Mouse (Mus musculus): ENCODE measurements at regions not wholly inside any gene's neighbourhood (a gene's known extent, or its start where the extent isn't known, plus 50 kb on each side); places are given as distances from the start of the nearest gene placed in this dataset.

GRCm38 (mm10) chr5:111652472-111652871 lies 81.3 kb upstream of the Gm26897 start:
- H3K27me3 ChIP-seq (replicated peaks): no peaks in the 10 kb centered on the region
- dilution Hi-C loops (cut with MboI; ENCODE audit: extremely low pct_ligation_motif_present, extremely low pct_unique_long_range_greater_than_20kb, low sequenced_read_pairs): no loop called here
- no peak overlapping the region for H3K27ac ChIP-seq (ENCODE audit: insufficient read depth, low read depth)
- in situ Hi-C loops (cut with MboI; ENCODE audit: low pct_ligation_motif_present, low pct_unique_long_range_greater_than_20kb, low sequenced_read_pairs): no loop called here
- H3K9ac ChIP-seq (ENCODE audit: insufficient read depth, low read depth): no peak overlapping the region
- no peak overlapping the region for H3K4me3 ChIP-seq (replicated peaks in 1 of 3; ENCODE audit: low read depth in 2 of 3, low read length in 2 of 3, poor library complexity in 1 of 3)
- no peak for TF ChIP-seq RCOR1 (conservative IDR thresholded peaks at IDR 0.05; ENCODE audit: low read depth, low read length)
- no peak for TF ChIP-seq ELF1 (IDR thresholded peaks at IDR 0.05; ENCODE audit: low read depth, low read length)
- no peak for TF ChIP-seq E2F4 (IDR thresholded peaks at IDR 0.05; ENCODE audit: insufficient replicate concordance, low read depth, low read length)
- no peak for TF ChIP-seq MXI1 (IDR thresholded peaks at IDR 0.05; ENCODE audit: low read depth, low read length)
- TF ChIP-seq POLR2A (IDR thresholded peaks at IDR 0.05; ENCODE audit: low read depth, low read length): no peak
- no peak for TF ChIP-seq TCF12 (IDR thresholded peaks at IDR 0.05; ENCODE audit: low read depth, low read length)
- TF ChIP-seq GABPA (IDR thresholded peaks at IDR 0.05; ENCODE audit: insufficient replicate concordance, low read depth, low read length): no peak
- TF ChIP-seq CHD1 (IDR thresholded peaks at IDR 0.05; ENCODE audit: low read depth, low read length): no peak
- TF ChIP-seq ZC3H11A (IDR thresholded peaks at IDR 0.05; ENCODE audit: low read depth, low read length): no peak
- no peak for TF ChIP-seq KAT2A (IDR thresholded peaks at IDR 0.05; ENCODE audit: insufficient replicate concordance, low read length)
- no peak for TF ChIP-seq ZMIZ1 (IDR thresholded peaks at IDR 0.05; ENCODE audit: low read depth, low read length)
- no peak for TF ChIP-seq NRF1 (IDR thresholded peaks at IDR 0.05; ENCODE audit: low read depth, low read length)
- TF ChIP-seq UBTF (IDR thresholded peaks at IDR 0.05; ENCODE audit: low read depth, low read length): no peak
- TF ChIP-seq CHD2 (IDR thresholded peaks at IDR 0.05; ENCODE audit: low read length): no peak
- no peak for TF ChIP-seq ZKSCAN1 (IDR thresholded peaks at IDR 0.05; ENCODE audit: borderline replicate concordance, low read depth, low read length)
- no peak for TF ChIP-seq PAX5 (IDR thresholded peaks at IDR 0.05; ENCODE audit: low read length)
- TF ChIP-seq USF1 (IDR thresholded peaks at IDR 0.05; ENCODE audit: low read depth, low read length): no peak
- TF ChIP-seq HCFC1 (IDR thresholded peaks at IDR 0.05; ENCODE audit: low read depth, low read length): no peak
- H3K9me3 ChIP-seq (replicated peaks; ENCODE audit: low read length): peaks cover 89% of the 10 kb centered on the region
- H3K4me2 ChIP-seq (ENCODE audit: insufficient read depth, low read depth, poor library complexity, severe bottlenecking): no peak overlapping the region
- no peaks in the 10 kb centered on the region for H3K4me1 ChIP-seq (ENCODE audit: control insufficient read depth in 1 of 2, insufficient read depth in 2 of 2)
- no peaks in the 10 kb centered on the region for H3K36me3 ChIP-seq (replicated peaks in 1 of 2; ENCODE audit: control insufficient read depth in 1 of 2, insufficient read depth in 1 of 2, low read length in 1 of 2)
- DNase-seq (ENCODE audit: extremely low read depth): no peak
- no peaks in the 10 kb centered on the region for H3K79me2 ChIP-seq (replicated peaks; ENCODE audit: control insufficient read depth, extremely low read depth, insufficient read depth, poor library complexity, severe bottlenecking)

DNA sequence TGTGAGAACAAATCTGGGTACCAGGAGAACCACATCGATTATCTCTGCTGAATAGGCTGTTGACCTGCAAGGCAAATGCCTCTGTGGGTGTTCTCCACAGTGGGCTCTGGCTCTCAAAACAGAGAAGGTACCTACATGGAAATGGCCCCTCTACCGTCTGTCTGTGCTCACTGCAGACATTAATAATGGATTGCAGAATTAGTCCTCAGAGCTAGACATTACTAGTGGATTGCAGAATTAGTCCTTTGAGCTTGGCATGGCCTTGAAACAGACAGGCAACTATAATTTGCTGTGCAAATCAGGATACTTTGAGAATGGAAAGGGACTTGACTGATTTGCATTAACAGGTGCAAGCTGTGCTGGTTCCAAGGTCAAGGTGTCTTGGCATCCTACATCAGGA lies 77.3 kb upstream of the Gm26897 start:
- Histone ChIP-seq H3K79me2 (replicated peaks; ENCODE audit: control insufficient read depth, extremely low read depth, insufficient read depth, poor library complexity, severe bottlenecking) (no peaks in the 10 kb centered on the region), H3K27me3 (replicated peaks) (no peaks in the 10 kb centered on the region), H3K9ac (ENCODE audit: insufficient read depth, low read depth) (no peak overlapping the region), H3K27ac (ENCODE audit: insufficient read depth, low read depth) (no peak overlapping the region), H3K4me2 (ENCODE audit: insufficient read depth, low read depth, poor library complexity, severe bottlenecking) (no peak overlapping the region), H3K36me3 (replicated peaks in 1 of 2; ENCODE audit: control insufficient read depth in 1 of 2, insufficient read depth in 1 of 2, low read length in 1 of 2) (no peaks in the 10 kb centered on the region), H3K4me1 (ENCODE audit: control insufficient read depth in 1 of 2, insufficient read depth in 2 of 2) (no peaks in the 10 kb centered on the region), H3K9me3 (replicated peaks; ENCODE audit: low read length) (peaks cover 94% of the 10 kb centered on the region), H3K4me3 (replicated peaks in 1 of 3; ENCODE audit: low read depth in 2 of 3, low read length in 2 of 3, poor library complexity in 1 of 3) (no peak overlapping the region)
- TF ChIP-seq MAZ (IDR thresholded peaks at IDR 0.05; ENCODE audit: low read depth, low read length): no peak
- TF ChIP-seq MAX (IDR thresholded peaks at IDR 0.05; ENCODE audit: low read length): no peak
- TF ChIP-seq NELFE (IDR thresholded peaks at IDR 0.05; ENCODE audit: low read depth, low read length): no peak
- no peak for TF ChIP-seq HCFC1 (IDR thresholded peaks at IDR 0.05; ENCODE audit: low read depth, low read length)
- no peak for TF ChIP-seq ZKSCAN1 (IDR thresholded peaks at IDR 0.05; ENCODE audit: borderline replicate concordance, low read depth, low read length)
- TF ChIP-seq USF2 (conservative IDR thresholded peaks at IDR 0.05; ENCODE audit: low read depth, low read length): no peak
- TF ChIP-seq USF1 (IDR thresholded peaks at IDR 0.05; ENCODE audit: low read depth, low read length): no peak
- TF ChIP-seq SMC3 (IDR thresholded peaks at IDR 0.05; ENCODE audit: low read depth, low read length): no peak
- TF ChIP-seq ZMIZ1 (IDR thresholded peaks at IDR 0.05; ENCODE audit: low read depth, low read length): no peak
- TF ChIP-seq NRF1 (IDR thresholded peaks at IDR 0.05; ENCODE audit: low read depth, low read length): no peak
- no peak for TF ChIP-seq ETS1 (conservative IDR thresholded peaks at IDR 0.05; ENCODE audit: low read depth, low read length)
- TF ChIP-seq PAX5 (IDR thresholded peaks at IDR 0.05; ENCODE audit: low read length): no peak
- no peak for TF ChIP-seq CHD2 (IDR thresholded peaks at IDR 0.05; ENCODE audit: low read length)
- no peak for TF ChIP-seq TCF12 (IDR thresholded peaks at IDR 0.05; ENCODE audit: low read depth, low read length)
- no peak for TF ChIP-seq MAFK (IDR thresholded peaks at IDR 0.05; ENCODE audit: insufficient replicate concordance, low read length)
- no peak for TF ChIP-seq CTCF (conservative IDR thresholded peaks at IDR 0.05 in 1 of 2, IDR thresholded peaks at IDR 0.05 in 1 of 2; ENCODE audit: low read depth in 2 of 2, low read length in 2 of 2)
- dilution Hi-C loops (cut with MboI; ENCODE audit: extremely low pct_ligation_motif_present, extremely low pct_unique_long_range_greater_than_20kb, low sequenced_read_pairs) (no loop called here), in situ Hi-C loops (cut with MboI; ENCODE audit: low pct_ligation_motif_present, low pct_unique_long_range_greater_than_20kb, low sequenced_read_pairs) (no loop called here)
- DNase-seq (ENCODE audit: extremely low read depth): no peak

Measured in CH12.LX (cell line).